Mouse (Mus musculus): Measurements from ENCODE around the gene Cdca8. TPM values are rescaled to one million over a fixed set of nuclear protein-coding genes. Genes with fewer than 3 reads are reported as not detected.

Gene Cdca8
- total and polyA plus RNA-seq, 2 experiments from 2014 or later, result 26.4 to 31.7 TPM

DNA sequence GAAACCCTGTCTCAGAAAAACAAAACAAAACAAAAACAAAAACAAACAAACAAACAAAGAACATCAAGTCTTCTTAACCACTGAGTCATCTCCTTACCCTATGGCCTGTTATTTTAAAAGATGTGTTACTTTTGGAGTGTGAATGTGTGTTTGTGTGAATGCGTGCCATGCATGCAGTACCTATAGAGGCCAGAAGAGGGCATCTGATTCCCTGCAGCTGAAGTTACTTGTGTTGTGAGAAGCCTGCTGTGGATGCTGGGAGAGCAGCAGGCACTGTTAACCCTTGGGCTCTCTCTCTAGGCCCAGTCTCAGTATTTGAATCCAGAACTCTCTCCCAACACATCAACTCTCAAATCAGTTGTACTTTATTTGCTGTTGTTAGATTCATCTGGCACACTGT, 66.4 kb downstream of the Cdca8 start:
- Histone ChIP-seq H3K27me3 (ENCODE audit: control insufficient read depth, insufficient read depth, low read length) (no peaks in the 10 kb centered on the region), H3K9me3 (replicated peaks; ENCODE audit: control insufficient read depth, low read length) (no peaks in the 10 kb centered on the region), H3K36me3 (replicated peaks; ENCODE audit: control insufficient read depth, insufficient read depth, low read length) (no peaks in the 10 kb centered on the region), H3K27ac (ENCODE audit: low read depth) (no peak overlapping the region), H3K9ac (replicated peaks; ENCODE audit: low read depth, low read length) (no peak overlapping the region), H3K4me3 (ENCODE audit: low read depth, low read length) (no peak overlapping the region), H3K4me1 (ENCODE audit: control insufficient read depth, insufficient read depth) (no peaks in the 10 kb centered on the region), H3K4me2 (ENCODE audit: low read depth, low read length) (no peak overlapping the region)
- ATAC-seq (ENCODE audit: insufficient read depth, low read depth) (no peak), DNase-seq (ENCODE audit: low spot score) (no peak)
- WGBS, result 88% methylated on average over 1 of the region's 1 CpGs
- no peak for TF ChIP-seq EP300 (IDR thresholded peaks at IDR 0.05; ENCODE audit: low read depth)
- no peak for TF ChIP-seq CTCF (IDR thresholded peaks at IDR 0.05; ENCODE audit: low read depth)

Other genes with a start within 250 kb of the Cdca8 start
- gene Utp11, start 245.7 kb downstream of the Cdca8 start, total RNA-seq (2014; rRNA removed; ENCODE audit: low replicate concordance), result 2.6 and 5.5 TPM in 2 replicates
- gene Utp11, start 245.7 kb downstream of the Cdca8 start, polyA plus RNA-seq (2015; fragmentation: Nextera tagmentation; extraction: Ambion mirVana), result 33.4 and 39.7 TPM in 2 replicates
- 7.1 and 14.5 TPM in 2 replicates for gene Fhl3, start 238.6 kb downstream of the Cdca8 start, total RNA-seq (2014; rRNA removed; ENCODE audit: low replicate concordance)
- gene Fhl3, start 238.6 kb downstream of the Cdca8 start, polyA plus RNA-seq (2015; fragmentation: Nextera tagmentation; extraction: Ambion mirVana), result 6.2 and 6.5 TPM in 2 replicates
- gene Sf3a3, start 224.5 kb downstream of the Cdca8 start, total RNA-seq (2014; rRNA removed; ENCODE audit: low replicate concordance), result 15.4 and 23.6 TPM in 2 replicates
- 47.5 and 50.6 TPM in 2 replicates for gene Sf3a3, start 224.5 kb downstream of the Cdca8 start, polyA plus RNA-seq (2015; fragmentation: Nextera tagmentation; extraction: Ambion mirVana)
- 4.7 and 8.2 TPM in 2 replicates for gene Inpp5b, start 197.5 kb downstream of the Cdca8 start, total RNA-seq (2014; rRNA removed; ENCODE audit: low replicate concordance)
- gene Inpp5b, start 197.5 kb downstream of the Cdca8 start, polyA plus RNA-seq (2015; fragmentation: Nextera tagmentation; extraction: Ambion mirVana), result 8.0 and 10.4 TPM in 2 replicates
- gene Mtf1, start 137.2 kb downstream of the Cdca8 start, total RNA-seq (2014; rRNA removed; ENCODE audit: low replicate concordance), result 4.8 and 7.1 TPM in 2 replicates
- 9.0 and 9.5 TPM in 2 replicates for gene Mtf1, start 137.2 kb downstream of the Cdca8 start, polyA plus RNA-seq (2015; fragmentation: Nextera tagmentation; extraction: Ambion mirVana)
- gene Yrdc, start 88.6 kb downstream of the Cdca8 start, total RNA-seq (2014; rRNA removed; ENCODE audit: low replicate concordance), result 31.8 and 41.3 TPM in 2 replicates
- 15.8 and 16.9 TPM in 2 replicates for gene Yrdc, start 88.6 kb downstream of the Cdca8 start, polyA plus RNA-seq (2015; fragmentation: Nextera tagmentation; extraction: Ambion mirVana)
- gene 1110065P20Rik, start 88.1 kb downstream of the Cdca8 start, total RNA-seq (2014; rRNA removed; ENCODE audit: low replicate concordance), result 70.2 and 127 TPM in 2 replicates
- gene 1110065P20Rik, start 88.1 kb downstream of the Cdca8 start, polyA plus RNA-seq (2015; fragmentation: Nextera tagmentation; extraction: Ambion mirVana), result 51.5 and 54.3 TPM in 2 replicates
- 0.39 TPM in 1 of 2 replicates, not detected in the other for gene Maneal, start 77.1 kb downstream of the Cdca8 start, total RNA-seq (2014; rRNA removed; ENCODE audit: low replicate concordance)
- gene Maneal, start 77.1 kb downstream of the Cdca8 start, polyA plus RNA-seq (2015; fragmentation: Nextera tagmentation; extraction: Ambion mirVana), result 0.04 and 0.11 TPM in 2 replicates
- not detected in 2 replicates for gene Epha10, start 58.4 kb downstream of the Cdca8 start, total RNA-seq (2014; rRNA removed; ENCODE audit: low replicate concordance)
- not detected in 2 replicates for gene Epha10, start 58.4 kb downstream of the Cdca8 start, polyA plus RNA-seq (2015; fragmentation: Nextera tagmentation; extraction: Ambion mirVana)
- gene 9930104L06Rik, start 2.3 kb downstream of the Cdca8 start, total RNA-seq (2014; rRNA removed; ENCODE audit: low replicate concordance), result 9.7 and 18.7 TPM in 2 replicates
- 6.0 and 7.1 TPM in 2 replicates for gene 9930104L06Rik, start 2.3 kb downstream of the Cdca8 start, polyA plus RNA-seq (2015; fragmentation: Nextera tagmentation; extraction: Ambion mirVana)
- 3.8 and 4.0 TPM in 2 replicates for gene Rspo1, start 47.1 kb upstream of the Cdca8 start, total RNA-seq (2014; rRNA removed; ENCODE audit: low replicate concordance)
- gene Rspo1, start 47.1 kb upstream of the Cdca8 start, polyA plus RNA-seq (2015; fragmentation: Nextera tagmentation; extraction: Ambion mirVana), result 1.7 and 1.9 TPM in 2 replicates
- gene Gnl2, start 77.3 kb upstream of the Cdca8 start, total RNA-seq (2014; rRNA removed; ENCODE audit: low replicate concordance), result 15.5 and 21.1 TPM in 2 replicates
- 44.2 and 47.4 TPM in 2 replicates for gene Gnl2, start 77.3 kb upstream of the Cdca8 start, polyA plus RNA-seq (2015; fragmentation: Nextera tagmentation; extraction: Ambion mirVana)
- not detected in 2 replicates for gene Dnali1, start 126.4 kb upstream of the Cdca8 start, total RNA-seq (2014; rRNA removed; ENCODE audit: low replicate concordance)
- gene Dnali1, start 126.4 kb upstream of the Cdca8 start, polyA plus RNA-seq (2015; fragmentation: Nextera tagmentation; extraction: Ambion mirVana), result 0.27 TPM in 1 of 2 replicates, not detected in the other
- 15.9 and 29.2 TPM in 2 replicates for gene Snip1, start 127.4 kb upstream of the Cdca8 start, total RNA-seq (2014; rRNA removed; ENCODE audit: low replicate concordance)
- gene Snip1, start 127.4 kb upstream of the Cdca8 start, polyA plus RNA-seq (2015; fragmentation: Nextera tagmentation; extraction: Ambion mirVana), result 9.9 and 10.5 TPM in 2 replicates
- 11.0 and 28.9 TPM in 2 replicates for gene Meaf6, start 145.8 kb upstream of the Cdca8 start, total RNA-seq (2014; rRNA removed; ENCODE audit: low replicate concordance)
- 28.9 and 33.2 TPM in 2 replicates for gene Meaf6, start 145.8 kb upstream of the Cdca8 start, polyA plus RNA-seq (2015; fragmentation: Nextera tagmentation; extraction: Ambion mirVana)
- 0.57 and 1.0 TPM in 2 replicates for gene Zc3h12a, start 188.5 kb upstream of the Cdca8 start, total RNA-seq (2014; rRNA removed; ENCODE audit: low replicate concordance)
- 0.59 and 0.65 TPM in 2 replicates for gene Zc3h12a, start 188.5 kb upstream of the Cdca8 start, polyA plus RNA-seq (2015; fragmentation: Nextera tagmentation; extraction: Ambion mirVana)

Measured in heart, postnatal 0 days (tissue).